In the genomic region with DNA sequence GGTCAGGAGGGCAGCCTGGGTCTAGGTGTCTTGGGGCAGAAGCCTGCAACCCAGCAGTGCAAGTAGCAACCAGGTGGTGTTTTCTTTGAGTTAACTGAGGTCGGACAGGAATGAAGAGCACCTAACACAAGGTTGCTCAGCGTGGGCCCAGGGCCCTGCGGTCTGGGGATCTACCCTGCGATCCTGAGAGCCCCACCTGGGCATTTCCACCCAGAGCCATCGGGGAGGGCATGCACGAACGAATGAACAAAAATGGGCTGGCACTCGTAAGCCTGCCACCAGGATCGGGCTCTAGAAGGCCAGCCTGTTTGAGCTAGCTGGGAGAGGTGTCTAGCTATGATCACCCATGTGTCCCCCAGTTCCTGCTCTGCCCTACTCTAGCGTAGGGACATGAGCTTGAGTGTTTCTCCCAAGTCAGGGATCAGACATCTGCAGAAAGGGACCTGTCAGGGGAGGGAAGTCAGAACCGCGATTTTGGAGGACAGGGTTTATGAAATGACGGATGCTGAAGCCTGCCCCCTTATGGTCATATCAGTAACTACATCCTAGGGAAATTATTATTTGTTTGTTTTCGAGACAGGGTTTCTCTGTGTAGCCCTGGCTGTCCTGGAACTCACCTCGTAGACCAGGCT, we compare ENCODE assay signal across 9 mouse cellular contexts. TPM values are rescaled to one million over a fixed set of nuclear protein-coding genes. Genes with fewer than 3 reads are reported as not detected.
A peak's percentile ranks its signal among the peaks of the same experiment; 100 is the strongest.
DNase-seq lines count a peak whose midpoint lies in the region; ATAC-seq lines count a peak whose summit lies in the region.
"Had no signal": no experiment of that assay in that cellular context is flagged by ENCODE, and none has a peak within 500 bp of the region (broad histone marks: within the 10 kb centered on the region; RNA-seq: fewer than 3 reads in every experiment).

No protein-coding gene starts in this region.

- H3K4me2 ChIP-seq in forebrain, embryonic 11.5 days (ENCODE audit: low read depth, low read length, severe bottlenecking) = no peak overlapping the region
- no peak overlapping the region for H3K4me2 ChIP-seq in kidney, embryonic 16.5 days (replicated peaks; ENCODE audit: low read depth, low read length)

- no peak overlapping the region for H3K27ac ChIP-seq in forebrain, embryonic 11.5 days (ENCODE audit: low read depth, low read length)
- no peak overlapping the region for H3K27ac ChIP-seq in forebrain, embryonic 10.5 days
- no peak overlapping the region for H3K27ac ChIP-seq in kidney, embryonic 16.5 days (ENCODE audit: low read length)

- no peaks in the 10 kb centered on the region for H3K4me1 ChIP-seq in forebrain, embryonic 11.5 days (replicated peaks; ENCODE audit: control insufficient read depth, insufficient read depth, low read length)
- H3K4me1 ChIP-seq in forebrain, embryonic 10.5 days = peaks cover 17% of the 10 kb centered on the region
- H3K4me1 ChIP-seq in kidney, embryonic 16.5 days (ENCODE audit: insufficient read depth, low read length) = peaks cover 10% of the 10 kb centered on the region; the same call in 1 of the 2 replicates

- no peak for ATAC-seq in forebrain, embryonic 11.5 days (replicated peaks; ENCODE audit: low FRiP score)
- ATAC-seq in erythroblast, adult 5-6 weeks (replicated peaks; ENCODE audit: low FRiP score, poor library complexity, severe bottlenecking) = peak; percentile 46; the same call in 1 of the 2 replicates
- ATAC-seq in kidney, embryonic 16.5 days (ENCODE audit: low FRiP score, low TSS enrichment) = 0 out of 2 replicates have a peak, but pooled peaks have one; percentile 56

- WGBS in forebrain, embryonic 11.5 days = 43% methylated on average over 15 of the region's 15 CpGs
- WGBS in forebrain, embryonic 10.5 days = 51% methylated on average over 15 of the region's 15 CpGs
- 47% methylated on average over 15 of the region's 15 CpGs for WGBS in kidney, embryonic 16.5 days

- DNase-seq in forebrain, embryonic 11.5 days (ENCODE audit: low spot score) = peak; percentile 52
- DNase-seq in forebrain, embryonic 10.5 days (ENCODE audit: extremely low spot score, low spot score) = no peak
- peak; percentile 77 for DNase-seq in A20 (ENCODE audit: low read depth, low spot score)
- peak; percentile 33 for DNase-seq in c-Kit-positive CD71-negative TER-119-negative erythroid progenitor cells, embryonic 14.5 days (ENCODE audit: low read depth)
- DNase-seq in retina, adult 2 months (ENCODE audit: low read depth, low spot score) = peak; percentile 25
- DNase-seq in ovary, postnatal 36 days (ENCODE audit: low spot score) = no peak

- H3K4me3 ChIP-seq in forebrain, embryonic 11.5 days (ENCODE audit: low read depth, low read length) = no peak overlapping the region
- H3K4me3 ChIP-seq in forebrain, embryonic 10.5 days = no peak overlapping the region; the same call in 1 of the 2 replicates
- H3K4me3 ChIP-seq in kidney, embryonic 16.5 days (ENCODE audit: low read length) = no peak overlapping the region

- H3K27me3 ChIP-seq in forebrain, embryonic 11.5 days (ENCODE audit: control insufficient read depth, insufficient read depth, low read length) = no peaks in the 10 kb centered on the region; the same call in 1 of the 2 replicates
- H3K27me3 ChIP-seq in forebrain, embryonic 10.5 days (ENCODE audit: poor library complexity, severe bottlenecking) = peaks cover 26% of the 10 kb centered on the region
- no peaks in the 10 kb centered on the region for H3K27me3 ChIP-seq in kidney, embryonic 16.5 days (ENCODE audit: insufficient read depth, low read length)

- H3K36me3 ChIP-seq in forebrain, embryonic 11.5 days (ENCODE audit: control insufficient read depth, insufficient read depth, low read length) = no peaks in the 10 kb centered on the region
- no peaks in the 10 kb centered on the region for H3K36me3 ChIP-seq in forebrain, embryonic 10.5 days (replicated peaks)
- no peaks in the 10 kb centered on the region for H3K36me3 ChIP-seq in kidney, embryonic 16.5 days (ENCODE audit: insufficient read depth, low read length)

- H3K9ac ChIP-seq in forebrain, embryonic 11.5 days (ENCODE audit: low read length) = no peak overlapping the region
- H3K9ac ChIP-seq in kidney, embryonic 16.5 days (replicated peaks; ENCODE audit: low read length) = no peak overlapping the region

- no peaks in the 10 kb centered on the region for H3K9me3 ChIP-seq in forebrain, embryonic 11.5 days (ENCODE audit: control insufficient read depth, low read length)
- H3K9me3 ChIP-seq in forebrain, embryonic 10.5 days = peaks cover 9% of the 10 kb centered on the region; the same call in 1 of the 2 replicates
- peaks cover 6% of the 10 kb centered on the region for H3K9me3 ChIP-seq in kidney, embryonic 16.5 days (ENCODE audit: low read length)

RNA-seq across cellular contexts. Expression of gene Crygn, which starts 22.2 kb away (rescaled TPM):
- polyA plus RNA-seq in forebrain, embryonic 11.5 days (2014; fragmentation: Nextera tagmentation; extraction: Ambion mirVana) = not detected in 2 replicates
- 0.72 and 0.81 TPM in 2 replicates for polyA plus RNA-seq in forebrain, embryonic 10.5 days (2016; fragmentation: Nextera tagmentation; extraction: Ambion mirVana)
- not detected in 2 replicates for total RNA-seq in erythroblast, adult 5-6 weeks (2015; ENCODE audit: low replicate concordance)
- total RNA-seq in erythroblast, adult 5-6 weeks (2017; ENCODE audit: low replicate concordance) = not detected in 2 replicates
- 1.5 and 3.9 TPM in 2 replicates for polyA plus RNA-seq in kidney, embryonic 16.5 days (2015; fragmentation: Nextera tagmentation; extraction: Ambion mirVana)
- total RNA-seq: heart, postnatal 36 days had no signal

RNA-seq across cellular contexts. Expression of gene Wdr86, which starts 49.5 kb away (rescaled TPM):
- polyA plus RNA-seq in forebrain, embryonic 11.5 days (2014; fragmentation: Nextera tagmentation; extraction: Ambion mirVana) = 13.6 and 16.1 TPM in 2 replicates
- polyA plus RNA-seq in forebrain, embryonic 10.5 days (2016; fragmentation: Nextera tagmentation; extraction: Ambion mirVana) = 22.5 and 24.5 TPM in 2 replicates
- not detected in 2 replicates for total RNA-seq in erythroblast, adult 5-6 weeks (2015; ENCODE audit: low replicate concordance)
- total RNA-seq in erythroblast, adult 5-6 weeks (2017; ENCODE audit: low replicate concordance) = not detected in 2 replicates
- polyA plus RNA-seq in kidney, embryonic 16.5 days (2015; fragmentation: Nextera tagmentation; extraction: Ambion mirVana) = 35.4 and 35.9 TPM in 2 replicates

Comparison
In these comparisons a context has a peak if more than half of its experiments do, and no peak if none do; other contexts are left out.
1. DNase-seq: peak in forebrain, embryonic 11.5 days (single experiment), A20 (single experiment), c-Kit-positive CD71-negative TER-119-negative erythroid progenitor cells, embryonic 14.5 days (single experiment) and retina, adult 2 months (single experiment); none in forebrain, embryonic 10.5 days (single experiment) and ovary, postnatal 36 days (single experiment).